Mouse (Mus musculus) hindbrain, embryonic 16.5 days (tissue): ENCODE results near the gene Ccdc28b. TPM values are rescaled to one million over a fixed set of nuclear protein-coding genes. Genes with fewer than 3 reads are reported as not detected.

ENCODE experiments used
- ATAC-seq: fragments of 200-750 bp; cut with Nextera tagmentation; 2 replicates; pipeline ENCODE4 v1.8.0; 2017; ENCODE audit warnings: moderate TSS enrichment, moderate library complexity
- H3K27ac ChIP-seq: fragments of 300-500 bp; sonication (generic); 2 replicates; pipeline ENCODE4 v1.5.1; 2014; ENCODE audit warnings: low read depth, mild to moderate bottlenecking, control low read depth, low read length, moderate library complexity
- H3K27me3 ChIP-seq: fragments of 300-500 bp; sonication (generic); replicated peaks from 2 replicates; pipeline ENCODE4 v1.6.1; 2014; ENCODE audit warnings: low read length; ENCODE audit not compliant: control insufficient read depth, insufficient read depth
- H3K36me3 ChIP-seq: fragments of 300-500 bp; sonication (generic); 2 replicates; pipeline ENCODE4 v1.6.1; 2014; ENCODE audit warnings: mild to moderate bottlenecking, low read length, moderate library complexity, mixed read lengths; ENCODE audit not compliant: control insufficient read depth, insufficient read depth
- H3K4me1 ChIP-seq: fragments of 300-500 bp; sonication (generic); 2 replicates; pipeline ENCODE4 v1.6.1; 2014; ENCODE audit warnings: low read depth, low read length; ENCODE audit not compliant: control insufficient read depth, insufficient read depth
- H3K4me2 ChIP-seq: fragments of 300-500 bp; sonication (generic); 2 replicates; pipeline ENCODE4 v1.6.1; 2014; ENCODE audit warnings: mild to moderate bottlenecking, low read length, control low read depth, moderate library complexity
- H3K4me3 ChIP-seq: fragments of 300-500 bp; sonication (generic); 2 replicates; pipeline ENCODE4 v1.5.1; 2014; ENCODE audit warnings: mild to moderate bottlenecking, low read length, control low read depth, moderate library complexity
- H3K9ac ChIP-seq: fragments of 300-500 bp; sonication (generic); 2 replicates; pipeline ENCODE4 v1.6.1; 2014; ENCODE audit warnings: low read depth, mild to moderate bottlenecking, control low read depth, low read length, moderate library complexity
- H3K9me3 ChIP-seq: fragments of 300-500 bp; sonication (generic); 2 replicates; pipeline ENCODE4 v1.6.1; 2014; ENCODE audit warnings: mild to moderate bottlenecking, low read length, moderate library complexity; ENCODE audit not compliant: control insufficient read depth
- WGBS: fragments of 180-500 bp; shearing (Covaris S2); extraction: QIAGEN DNeasy Blood & Tissue Kit; methylation state at CpG from one replicate; pipeline ENCODE4 v1.1.7; 2014; 5-methylcytosine and 5-hydroxymethylcytosine counted together
- polyA plus RNA-seq: library from polyadenylated mRNA; unstranded; fragments of >200 nt; fragmentation: Nextera tagmentation; extraction: Ambion mirVana; gene quantifications from 2 replicates; pipeline ENCODE4 v1.2.1, GENCODE M21; 2015

Gene Ccdc28b
- polyA plus RNA-seq, 1 experiment from 2014 or later: 169 TPM

DNA sequence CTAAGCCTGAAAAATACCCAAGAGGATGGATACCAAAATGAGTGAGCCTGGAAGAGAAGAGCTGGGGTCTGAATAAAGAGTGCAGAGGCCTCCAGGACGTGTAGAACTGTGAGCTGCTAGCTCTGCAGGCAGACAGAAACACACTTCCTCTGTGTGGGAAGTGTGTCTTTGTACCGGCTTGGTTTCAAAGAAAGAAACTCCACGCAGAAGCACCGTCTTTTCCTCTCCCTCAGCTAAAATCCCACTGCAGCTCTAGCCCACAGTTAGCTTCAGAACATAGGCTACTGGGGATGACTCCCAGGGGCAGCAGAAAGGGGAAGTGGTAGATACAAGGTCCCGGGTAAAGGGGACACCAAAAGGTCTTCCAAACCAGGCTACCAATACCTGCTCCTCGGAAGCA lies 21.5 kb upstream of the Ccdc28b start:
- H3K27ac ChIP-seq: no peak overlapping the region
- H3K27me3 ChIP-seq: no peaks in the 10 kb centered on the region
- peaks cover 25% of the 10 kb centered on the region for H3K36me3 ChIP-seq
- no peaks in the 10 kb centered on the region for H3K9me3 ChIP-seq
- no peak overlapping the region for H3K9ac ChIP-seq
- no peak overlapping the region for H3K4me2 ChIP-seq
- no peak for ATAC-seq
- 88% methylated on average over 6 of the region's 6 CpGs for WGBS
- H3K4me1 ChIP-seq: peaks cover 3% of the 10 kb centered on the region
- no peak overlapping the region for H3K4me3 ChIP-seq

DNA sequence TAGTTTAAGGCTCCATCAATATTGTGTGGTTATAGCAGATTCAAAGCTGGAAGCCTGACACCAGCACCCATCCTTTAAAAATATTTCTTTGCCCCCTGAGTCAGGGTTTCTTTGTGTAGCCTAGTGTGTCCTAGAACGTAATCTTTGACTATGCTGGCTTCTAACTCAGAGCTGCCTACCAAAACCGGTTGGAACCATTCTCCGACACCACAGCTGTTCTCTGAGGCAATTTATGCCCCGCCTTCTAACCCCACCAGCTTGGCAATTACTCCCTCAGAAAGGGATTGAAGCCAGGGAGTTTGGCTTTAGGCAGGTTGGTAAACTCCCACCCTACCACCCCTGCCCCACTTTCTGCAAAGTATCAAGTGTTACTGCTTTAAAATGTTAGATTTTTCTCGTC lies 18.0 kb upstream of the Ccdc28b start:
- no peak for ATAC-seq
- H3K4me1 ChIP-seq: peaks cover 22% of the 10 kb centered on the region
- no peak overlapping the region for H3K4me3 ChIP-seq
- no peaks in the 10 kb centered on the region for H3K9me3 ChIP-seq
- 42% methylated on average over 5 of the region's 5 CpGs for whole genome bisulfite sequencing
- H3K27ac ChIP-seq: no peak overlapping the region
- peaks cover 10% of the 10 kb centered on the region for H3K36me3 ChIP-seq
- no peak overlapping the region for H3K9ac ChIP-seq
- peak overlapping the region; percentile 46; the same call in 1 of the 2 replicates for H3K4me2 ChIP-seq
- no peaks in the 10 kb centered on the region for H3K27me3 ChIP-seq

DNA sequence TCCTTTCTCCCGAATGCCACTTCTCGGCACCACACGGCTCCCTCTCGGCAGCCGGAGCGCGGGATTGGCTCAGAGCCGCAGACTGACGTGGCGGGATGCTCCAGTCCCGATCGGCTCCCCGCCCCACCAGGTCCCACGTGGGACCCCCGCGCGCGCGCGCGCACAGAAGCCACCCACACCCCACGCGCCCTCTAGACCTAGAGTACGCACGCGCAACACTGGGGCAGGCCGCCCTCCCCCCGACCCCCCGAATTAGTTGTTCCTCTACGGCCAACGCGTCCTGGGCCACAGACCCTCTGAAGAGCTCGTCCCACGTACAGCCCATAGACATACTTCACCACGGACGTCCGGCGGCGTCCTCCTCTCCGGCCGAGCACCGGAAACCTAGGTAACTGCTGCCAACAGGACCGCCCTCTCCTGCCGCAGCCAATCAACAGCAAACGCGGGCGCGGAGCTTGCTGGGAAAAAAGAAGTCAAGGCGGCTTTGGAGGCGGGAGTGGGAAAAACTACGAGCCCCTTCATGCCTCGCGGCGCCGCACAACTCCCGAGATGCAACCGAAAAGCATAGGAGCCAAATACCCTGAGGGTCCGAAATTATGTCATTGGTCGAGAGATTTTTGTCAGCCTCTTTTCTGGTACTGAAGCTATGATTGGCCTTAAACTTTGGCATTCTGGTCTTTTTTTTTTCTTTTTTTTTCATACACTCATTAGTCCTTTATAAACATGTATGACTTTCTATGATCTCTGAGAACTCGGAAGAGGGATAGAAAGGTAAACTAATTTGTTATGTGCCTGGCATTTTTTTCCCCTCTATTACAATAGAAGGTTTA lies 17.1 kb upstream of the Ccdc28b start, which contains the start of gene Txlna:
TSS of gene Txlna (minus strand) at position 428 of the 830 bp plus-strand sequence.
- H3K9ac ChIP-seq: peak within 1 kb of the TSS; percentile 78
- H3K9me3 ChIP-seq: no peaks in the 10 kb centered on the region
- H3K4me2 ChIP-seq: peak within 1 kb of the TSS; percentile 93
- peak within 1 kb of the TSS; percentile 69 for H3K4me3 ChIP-seq
- ATAC-seq: peak; percentile 96
- H3K27me3 ChIP-seq: no peaks in the 10 kb centered on the region
- peaks cover 19% of the 10 kb centered on the region for H3K36me3 ChIP-seq
- H3K4me1 ChIP-seq: peaks cover 22% of the 10 kb centered on the region
- peak within 1 kb of the TSS; percentile 97 for H3K27ac ChIP-seq
- under 1% methylated on average over 42 of the region's 60 CpGs for WGBS

DNA sequence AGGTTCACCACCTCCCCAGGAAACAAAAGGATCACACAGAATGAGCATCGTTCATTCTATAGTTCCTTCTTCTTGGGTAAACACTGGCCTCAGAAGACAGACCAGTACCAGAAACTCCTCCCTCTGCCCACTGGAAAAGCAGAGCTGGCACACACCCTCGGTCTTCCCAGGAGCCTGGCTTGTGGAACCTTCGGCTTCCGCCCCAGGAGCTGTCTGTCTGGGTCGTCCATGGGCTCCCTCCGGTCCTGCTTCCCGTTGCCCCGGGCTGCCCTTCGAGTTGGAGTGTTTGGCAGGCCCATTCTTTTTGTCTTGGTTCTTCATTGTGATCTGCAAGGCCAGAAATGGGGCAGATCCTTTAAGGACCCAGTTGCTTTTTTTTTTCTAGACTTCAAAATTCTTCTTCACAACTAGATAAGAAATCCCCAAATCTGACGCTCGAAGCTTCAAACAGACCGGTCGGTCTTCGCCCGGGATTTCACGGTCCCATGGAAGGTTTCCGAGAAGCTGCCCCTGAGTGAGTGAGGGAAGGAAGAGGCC lies 16.4 kb upstream of the Ccdc28b start:
- H3K4me3 ChIP-seq: peak overlapping the region; percentile 69
- H3K9me3 ChIP-seq: no peaks in the 10 kb centered on the region
- H3K27ac ChIP-seq: peak overlapping the region; percentile 97
- ATAC-seq: no peak
- H3K4me1 ChIP-seq: peaks cover 22% of the 10 kb centered on the region
- WGBS: 2% methylated on average over 17 of the region's 17 CpGs
- H3K27me3 ChIP-seq: no peaks in the 10 kb centered on the region
- H3K4me2 ChIP-seq: peak overlapping the region; percentile 93
- peaks cover 22% of the 10 kb centered on the region for H3K36me3 ChIP-seq
- H3K9ac ChIP-seq: peak overlapping the region; percentile 78

- peak overlapping the region; percentile 93 for H3K4me2 ChIP-seq
- H3K4me3 ChIP-seq: peak overlapping the region; percentile 69
- no peaks in the 10 kb centered on the region for H3K9me3 ChIP-seq
- ATAC-seq: no peak
- H3K27ac ChIP-seq: no peak overlapping the region
- no peaks in the 10 kb centered on the region for H3K27me3 ChIP-seq
- H3K9ac ChIP-seq: no peak overlapping the region; the same call in 1 of the 2 replicates
- H3K4me1 ChIP-seq: peaks cover 22% of the 10 kb centered on the region
- H3K36me3 ChIP-seq: peaks cover 27% of the 10 kb centered on the region
- WGBS: 79% methylated on average over 15 of the region's 15 CpGs
Observed at GRCm38 (mm10) chr4:129639221-129639620, 15.5 kb upstream of the Ccdc28b start.

DNA sequence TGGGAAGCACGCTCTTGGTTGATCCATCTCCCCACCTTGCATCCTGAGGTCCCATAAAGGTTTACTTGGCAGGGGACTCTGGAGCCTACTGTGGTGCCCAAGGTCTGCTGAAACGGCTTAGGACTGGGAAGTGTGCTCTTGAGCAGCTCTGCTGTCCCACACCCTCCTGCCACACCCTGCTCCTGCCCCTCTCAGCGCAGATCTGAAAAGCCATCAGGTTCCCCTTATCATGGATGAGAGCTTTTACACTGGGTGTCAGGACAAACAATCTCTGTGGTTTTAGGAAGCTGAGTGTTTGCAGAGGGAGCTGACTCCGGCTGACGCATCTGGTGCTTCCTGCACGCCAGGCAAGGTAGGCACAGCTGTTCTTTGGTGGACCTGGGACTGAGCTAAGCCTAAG lies 10.1 kb upstream of the Ccdc28b start:
- Histone ChIP-seq H3K4me2 (no peak overlapping the region), H3K9ac (no peak overlapping the region), H3K9me3 (no peaks in the 10 kb centered on the region), H3K4me3 (no peak overlapping the region), H3K27me3 (no peaks in the 10 kb centered on the region), H3K4me1 (peaks cover 13% of the 10 kb centered on the region; the same call in 1 of the 2 replicates), H3K27ac (no peak overlapping the region), H3K36me3 (peaks cover 72% of the 10 kb centered on the region)
- ATAC-seq: no peak
- 95% methylated on average over 6 of the region's 6 CpGs for WGBS

- H3K27me3 ChIP-seq: no peaks in the 10 kb centered on the region
- H3K9ac ChIP-seq: no peak overlapping the region
- 92% methylated on average over 12 of the region's 12 CpGs for WGBS
- H3K4me3 ChIP-seq: no peak overlapping the region
- no peak for ATAC-seq
- peaks cover 5% of the 10 kb centered on the region; the same call in 1 of the 2 replicates for H3K4me1 ChIP-seq
- peaks cover 79% of the 10 kb centered on the region for H3K36me3 ChIP-seq
- no peak overlapping the region for H3K27ac ChIP-seq
- no peak overlapping the region for H3K4me2 ChIP-seq
- no peaks in the 10 kb centered on the region for H3K9me3 ChIP-seq
Observed at GRCm38 (mm10) chr4:129631867-129632266, 8.1 kb upstream of the Ccdc28b start.

DNA sequence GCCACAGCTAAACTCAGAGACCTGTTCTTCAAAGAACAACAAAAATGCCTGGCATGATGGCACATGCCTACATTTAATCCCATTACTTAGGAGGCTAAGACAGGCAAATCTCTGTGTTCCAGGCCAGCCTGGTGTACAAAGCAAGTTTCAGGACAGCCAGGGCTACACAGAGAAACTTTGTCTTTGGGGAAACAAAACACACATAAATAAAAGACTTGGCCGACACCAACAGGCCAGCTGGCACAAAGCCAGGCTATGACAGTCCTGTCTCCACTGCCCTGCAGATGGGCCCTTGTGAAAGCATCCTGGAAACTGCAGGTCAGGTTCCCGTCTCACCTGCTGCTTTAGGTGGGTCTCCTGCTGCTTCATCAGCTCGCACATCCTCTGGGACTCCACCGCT lies 7.2 kb upstream of the Ccdc28b start:
- Histone ChIP-seq H3K9ac (no peak overlapping the region), H3K9me3 (no peaks in the 10 kb centered on the region), H3K27me3 (no peaks in the 10 kb centered on the region), H3K27ac (0 out of 2 replicates have a peak overlapping the region, but pooled peaks have one; percentile 17), H3K4me1 (peaks cover 5% of the 10 kb centered on the region; the same call in 1 of the 2 replicates), H3K4me3 (no peak overlapping the region), H3K36me3 (peaks cover 72% of the 10 kb centered on the region), H3K4me2 (no peak overlapping the region)
- no peak for ATAC-seq
- WGBS: 62% methylated on average over 4 of the region's 4 CpGs

GRCm38 (mm10) chr4:129626035-129626434 lies 2.3 kb upstream of the Ccdc28b start:
- H3K27me3 ChIP-seq: no peaks in the 10 kb centered on the region

More at GRCm38 (mm10) chr4:129626035-129626434, 2.3 kb upstream of the Ccdc28b start:
- Histone ChIP-seq H3K27ac (no peak overlapping the region), H3K9ac (no peak overlapping the region), H3K4me1 (peaks cover 35% of the 10 kb centered on the region), H3K9me3 (no peaks in the 10 kb centered on the region), H3K4me3 (no peak overlapping the region), H3K36me3 (peaks cover 38% of the 10 kb centered on the region), H3K4me2 (no peak overlapping the region)
- ATAC-seq: no peak
- 70% methylated on average over 6 of the region's 6 CpGs for WGBS
